Mouse (Mus musculus) liver, embryonic 16.5 days (tissue): ENCODE data around the gene Tmem268. TPM values are rescaled to one million over a fixed set of nuclear protein-coding genes. Genes with fewer than 3 reads are reported as not detected.

Source experiments
- ATAC-seq: fragments of 200-750 bp; cut with Nextera tagmentation; 2 replicates; pipeline ENCODE4 v1.8.0; 2017; ENCODE audit warnings: low read depth, mild to moderate bottlenecking, moderate number of reproducible peaks, moderate library complexity
- H3K27ac ChIP-seq: fragments of 300-500 bp; sonication (generic); 2 replicates; pipeline ENCODE4 v1.5.1; 2014; ENCODE audit warnings: mild to moderate bottlenecking, low read length
- H3K27me3 ChIP-seq: fragments of 300-500 bp; sonication (generic); 2 replicates; pipeline ENCODE4 v1.6.1; 2014; ENCODE audit warnings: low read depth, low read length, mixed read lengths; ENCODE audit not compliant: control insufficient read depth, insufficient read depth
- H3K36me3 ChIP-seq: fragments of 300-500 bp; sonication (generic); 2 replicates; pipeline ENCODE4 v1.6.1; 2014; ENCODE audit warnings: mild to moderate bottlenecking; ENCODE audit not compliant: control insufficient read depth, insufficient read depth
- H3K4me1 ChIP-seq: fragments of 300-500 bp; sonication (generic); 2 replicates; pipeline ENCODE4 v1.6.1; 2014; ENCODE audit warnings: low read depth, low read length, mixed read lengths; ENCODE audit not compliant: control insufficient read depth
- H3K4me2 ChIP-seq: fragments of 300-500 bp; sonication (generic); 2 replicates; pipeline ENCODE4 v1.6.1; 2014; ENCODE audit warnings: low read depth, low read length, mixed read lengths
- H3K4me3 ChIP-seq: fragments of 300-500 bp; sonication (generic); 2 replicates; pipeline ENCODE4 v1.5.1; 2014; ENCODE audit warnings: low read depth, mild to moderate bottlenecking, low read length
- H3K9ac ChIP-seq: fragments of 300-500 bp; sonication (generic); 2 replicates; pipeline ENCODE4 v1.6.1; 2014; ENCODE audit warnings: low read depth, low read length
- H3K9me3 ChIP-seq: fragments of 300-500 bp; sonication (generic); replicated peaks from 2 replicates; pipeline ENCODE4 v1.6.1; 2016; ENCODE audit warnings: low read length; ENCODE audit not compliant: control insufficient read depth
- WGBS: fragments of 180-500 bp; shearing (Covaris S2); extraction: QIAGEN DNeasy Blood & Tissue Kit; methylation state at CpG from one replicate; pipeline ENCODE4 v1.1.7; 2014; ENCODE audit not compliant: insufficient replicate concordance; 5-methylcytosine and 5-hydroxymethylcytosine counted together
- polyA plus RNA-seq: library from polyadenylated mRNA; unstranded; fragments of >200 nt; fragmentation: Nextera tagmentation; extraction: Ambion mirVana; gene quantifications from 2 replicates; pipeline ENCODE4 v1.2.1, GENCODE M21; 2015

Gene Tmem268
- polyA plus RNA-seq, 1 experiment from 2014 or later = 10.2 TPM

- peak; percentile 35 for ATAC-seq
- peaks cover 47% of the 10 kb centered on the region for H3K4me1 ChIP-seq
- no peaks in the 10 kb centered on the region; the same call in 1 of the 2 replicates for H3K36me3 ChIP-seq
- WGBS = 25% methylated on average over 7 of the region's 7 CpGs
- H3K4me2 ChIP-seq = peak overlapping the region; percentile 90
- peak overlapping the region; percentile 23 for H3K4me3 ChIP-seq
- no peak overlapping the region; the same call in 1 of the 2 replicates for H3K9ac ChIP-seq
- peak overlapping the region; percentile 86 for H3K27ac ChIP-seq
- no peaks in the 10 kb centered on the region for H3K9me3 ChIP-seq
- no peaks in the 10 kb centered on the region for H3K27me3 ChIP-seq
Observed at GRCm38 (mm10) chr4:63561861-63562675, 3.5 kb downstream of the Tmem268 start.

- Histone ChIP-seq H3K4me3 (no peak overlapping the region), H3K36me3 (no peaks in the 10 kb centered on the region; the same call in 1 of the 2 replicates), H3K4me1 (peaks cover 40% of the 10 kb centered on the region), H3K27me3 (no peaks in the 10 kb centered on the region), H3K9me3 (no peaks in the 10 kb centered on the region), H3K27ac (peak overlapping the region; percentile 86), H3K9ac (no peak overlapping the region), H3K4me2 (0 out of 2 replicates have a peak overlapping the region, but pooled peaks have one; percentile 38)
- 51% methylated on average over 4 of the region's 4 CpGs for whole genome bisulfite sequencing
- no peak for ATAC-seq
Observed at GRCm38 (mm10) chr4:63562742-63563141, 4.2 kb downstream of the Tmem268 start.

GRCm38 (mm10) chr4:63567712-63568390, 9.3 kb downstream of the Tmem268 start:
- Histone ChIP-seq H3K4me1 (no peaks in the 10 kb centered on the region), H3K4me3 (no peak overlapping the region), H3K9ac (no peak overlapping the region), H3K4me2 (no peak overlapping the region), H3K27ac (no peak overlapping the region), H3K36me3 (no peaks in the 10 kb centered on the region; the same call in 1 of the 2 replicates), H3K9me3 (no peaks in the 10 kb centered on the region), H3K27me3 (no peaks in the 10 kb centered on the region)
- WGBS = 63% methylated on average over 10 of the region's 10 CpGs
- no peak for ATAC-seq

GRCm38 (mm10) chr4:63569322-63569721, 10.7 kb downstream of the Tmem268 start:
- H3K27me3 ChIP-seq = no peaks in the 10 kb centered on the region
- WGBS = 70% methylated on average over 8 of the region's 8 CpGs

GRCm38 (mm10) chr4:63570208-63570781, 11.7 kb downstream of the Tmem268 start:
- no peak for ATAC-seq
- Histone ChIP-seq H3K27me3 (no peaks in the 10 kb centered on the region), H3K9ac (no peak overlapping the region), H3K4me1 (no peaks in the 10 kb centered on the region), H3K27ac (no peak overlapping the region), H3K36me3 (peaks cover 8% of the 10 kb centered on the region), H3K9me3 (no peaks in the 10 kb centered on the region), H3K4me2 (no peak overlapping the region), H3K4me3 (no peak overlapping the region)
- 63% methylated on average over 7 of the region's 7 CpGs for WGBS

More at GRCm38 (mm10) chr4:63569322-63569721, 10.7 kb downstream of the Tmem268 start:
- no peak overlapping the region for H3K4me2 ChIP-seq
- H3K9ac ChIP-seq = no peak overlapping the region
- H3K27ac ChIP-seq = no peak overlapping the region
- no peaks in the 10 kb centered on the region for H3K9me3 ChIP-seq
- H3K4me3 ChIP-seq = no peak overlapping the region
- ATAC-seq = no peak
- peaks cover 8% of the 10 kb centered on the region for H3K36me3 ChIP-seq
- no peaks in the 10 kb centered on the region for H3K4me1 ChIP-seq

GRCm38 (mm10) chr4:63572621-63573020, 14.0 kb downstream of the Tmem268 start:
- H3K4me3 ChIP-seq = no peak overlapping the region
- no peaks in the 10 kb centered on the region for H3K9me3 ChIP-seq
- no peak for ATAC-seq
- H3K27ac ChIP-seq = no peak overlapping the region
- no peaks in the 10 kb centered on the region for H3K27me3 ChIP-seq
- H3K4me1 ChIP-seq = no peaks in the 10 kb centered on the region
- H3K36me3 ChIP-seq = peaks cover 11% of the 10 kb centered on the region
- 65% methylated on average over 5 of the region's 5 CpGs for WGBS
- H3K4me2 ChIP-seq = no peak overlapping the region
- H3K9ac ChIP-seq = no peak overlapping the region

- no peak for ATAC-seq
- H3K9ac ChIP-seq = no peak overlapping the region
- no peaks in the 10 kb centered on the region for H3K9me3 ChIP-seq
- H3K27ac ChIP-seq = no peak overlapping the region
- H3K36me3 ChIP-seq = peaks cover 3% of the 10 kb centered on the region
- no peaks in the 10 kb centered on the region for H3K27me3 ChIP-seq
- H3K4me3 ChIP-seq = no peak overlapping the region
- H3K4me1 ChIP-seq = no peaks in the 10 kb centered on the region
- no peak overlapping the region for H3K4me2 ChIP-seq
- 72% methylated on average over 14 of the region's 14 CpGs for WGBS
Observed at GRCm38 (mm10) chr4:63579649-63580048, 21.1 kb downstream of the Tmem268 start.

- H3K27me3 ChIP-seq = no peaks in the 10 kb centered on the region
- H3K4me3 ChIP-seq = no peak overlapping the region
- no peak overlapping the region for H3K4me2 ChIP-seq
- H3K9ac ChIP-seq = no peak overlapping the region
- no peak for ATAC-seq
- H3K4me1 ChIP-seq = no peaks in the 10 kb centered on the region
- peaks cover 3% of the 10 kb centered on the region for H3K36me3 ChIP-seq
- WGBS = 63% methylated on average over 6 of the region's 6 CpGs
- H3K9me3 ChIP-seq = no peaks in the 10 kb centered on the region
- no peak overlapping the region for H3K27ac ChIP-seq
Observed at GRCm38 (mm10) chr4:63580078-63580477, 21.5 kb downstream of the Tmem268 start.
